Mouse (Mus musculus) intestine, embryonic 16.5 days (tissue): ENCODE measurements around the gene Gpatch2. TPM values are rescaled to one million over a fixed set of nuclear protein-coding genes. Genes with fewer than 3 reads are reported as not detected.

Experiments
- ATAC-seq: fragments of 200-750 bp; cut with Nextera tagmentation; 2 replicates; pipeline ENCODE4 v1.8.0; 2017; ENCODE audit warnings: moderate TSS enrichment, moderate library complexity
- H3K27ac ChIP-seq: fragments of 300-500 bp; sonication (generic); 2 replicates; pipeline ENCODE4 v1.5.1; 2014; ENCODE audit warnings: mild to moderate bottlenecking, low read length
- H3K27me3 ChIP-seq: fragments of 300-500 bp; sonication (generic); replicated peaks from 2 replicates; pipeline ENCODE4 v1.6.1; 2014; ENCODE audit warnings: low read length, control low read depth, mixed read lengths; ENCODE audit not compliant: control insufficient read depth, insufficient read depth
- H3K36me3 ChIP-seq: fragments of 300-500 bp; sonication (generic); 2 replicates; pipeline ENCODE4 v1.6.1; 2014; ENCODE audit warnings: low read length, control low read depth; ENCODE audit not compliant: control insufficient read depth, insufficient read depth
- H3K4me1 ChIP-seq: fragments of 300-500 bp; sonication (generic); 2 replicates; pipeline ENCODE4 v1.6.1; 2014; ENCODE audit warnings: low read length, control low read depth, mixed read lengths; ENCODE audit not compliant: control insufficient read depth, insufficient read depth
- H3K4me2 ChIP-seq: fragments of 300-500 bp; sonication (generic); 2 replicates; pipeline ENCODE4 v1.6.1; 2014; ENCODE audit warnings: low read depth, low read length, control low read depth
- H3K4me3 ChIP-seq: fragments of 300-500 bp; sonication (generic); 2 replicates; pipeline ENCODE4 v1.5.1; 2014; ENCODE audit warnings: mild to moderate bottlenecking, low read length
- H3K9ac ChIP-seq: fragments of 300-500 bp; sonication (generic); 2 replicates; pipeline ENCODE4 v1.6.1; 2014; ENCODE audit warnings: low read depth, low read length
- H3K9me3 ChIP-seq: fragments of 300-500 bp; sonication (generic); 2 replicates; pipeline ENCODE4 v1.6.1; 2016; ENCODE audit warnings: low read length, control low read depth; ENCODE audit not compliant: control insufficient read depth
- WGBS: fragments of 180-500 bp; shearing (Covaris S2); extraction: QIAGEN DNeasy Blood & Tissue Kit; methylation state at CpG from one replicate; pipeline ENCODE4 v1.1.7; 2014; 5-methylcytosine and 5-hydroxymethylcytosine counted together
- polyA plus RNA-seq: library from polyadenylated mRNA; unstranded; fragments of >200 nt; fragmentation: Nextera tagmentation; extraction: Ambion mirVana; gene quantifications from 2 replicates; pipeline ENCODE4 v1.2.1, GENCODE M21; 2015

Gene Gpatch2
- polyA plus RNA-seq, 1 experiment from 2014 or later = 16.5 TPM

- Histone ChIP-seq H3K27me3 (no peaks in the 10 kb centered on the region), H3K4me3 (no peak overlapping the region), H3K27ac (no peak overlapping the region), H3K9me3 (no peaks in the 10 kb centered on the region), H3K4me1 (peaks cover 3% of the 10 kb centered on the region; the same call in 1 of the 2 replicates), H3K4me2 (no peak overlapping the region), H3K36me3 (no peaks in the 10 kb centered on the region), H3K9ac (no peak overlapping the region)
- WGBS = 79% methylated on average over 3 of the region's 3 CpGs
- no peak for ATAC-seq
These were observed 77.9 kb downstream of the Gpatch2 start for GRCm38 (mm10) chr1:187293233-187293632.

- no peak for ATAC-seq
- no peak overlapping the region for H3K9ac ChIP-seq
- no peaks in the 10 kb centered on the region for H3K36me3 ChIP-seq
- no peaks in the 10 kb centered on the region for H3K9me3 ChIP-seq
- no peak overlapping the region for H3K4me3 ChIP-seq
- WGBS = 76% methylated on average over 5 of the region's 5 CpGs
- peaks cover 3% of the 10 kb centered on the region; the same call in 1 of the 2 replicates for H3K4me1 ChIP-seq
- no peaks in the 10 kb centered on the region for H3K27me3 ChIP-seq
- H3K4me2 ChIP-seq = no peak overlapping the region
- no peak overlapping the region for H3K27ac ChIP-seq
These were observed 79.2 kb downstream of the Gpatch2 start for GRCm38 (mm10) chr1:187294522-187294921.

- H3K27me3 ChIP-seq = no peaks in the 10 kb centered on the region
- no peak overlapping the region for H3K9ac ChIP-seq
- WGBS = 93% methylated on average over 6 of the region's 6 CpGs
- no peaks in the 10 kb centered on the region for H3K9me3 ChIP-seq
- H3K4me1 ChIP-seq = peaks cover 3% of the 10 kb centered on the region; the same call in 1 of the 2 replicates
- no peak overlapping the region for H3K27ac ChIP-seq
- no peak overlapping the region for H3K4me2 ChIP-seq
- no peaks in the 10 kb centered on the region for H3K36me3 ChIP-seq
- H3K4me3 ChIP-seq = no peak overlapping the region
- no peak for ATAC-seq
These were observed 79.8 kb downstream of the Gpatch2 start for GRCm38 (mm10) chr1:187295038-187295559.

DNA sequence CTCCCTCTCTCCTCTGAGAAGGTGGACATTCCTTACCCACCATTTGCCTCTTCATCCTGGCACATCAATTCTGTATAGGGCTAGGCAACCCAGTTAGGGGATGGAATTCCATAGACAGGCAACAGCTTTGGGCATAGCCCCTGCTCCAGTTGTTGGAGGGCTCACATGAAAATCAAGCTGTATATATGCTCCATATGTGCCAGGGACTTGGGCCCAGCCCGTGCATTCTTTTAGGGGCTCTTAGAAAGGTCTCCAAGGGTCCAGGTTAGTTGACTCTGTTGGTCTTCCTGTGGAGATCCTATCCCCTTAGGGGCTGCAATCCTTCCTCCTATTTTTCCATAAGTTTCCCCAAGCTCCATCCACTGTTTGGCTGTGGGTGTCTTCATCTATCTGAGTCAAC, 80.4 kb downstream of the Gpatch2 start:
- Histone ChIP-seq H3K4me2 (no peak overlapping the region), H3K27me3 (no peaks in the 10 kb centered on the region), H3K4me1 (peaks cover 7% of the 10 kb centered on the region), H3K4me3 (no peak overlapping the region), H3K36me3 (no peaks in the 10 kb centered on the region), H3K27ac (no peak overlapping the region), H3K9ac (no peak overlapping the region), H3K9me3 (no peaks in the 10 kb centered on the region)
- 81% methylated on average over 1 of the region's 1 CpGs for WGBS
- ATAC-seq = no peak

- peaks cover 5% of the 10 kb centered on the region for H3K4me1 ChIP-seq
- H3K4me2 ChIP-seq = no peak overlapping the region
- no peaks in the 10 kb centered on the region for H3K36me3 ChIP-seq
- H3K9ac ChIP-seq = no peak overlapping the region
- 42% methylated on average over 4 of the region's 4 CpGs for WGBS
- no peaks in the 10 kb centered on the region for H3K9me3 ChIP-seq
- H3K27ac ChIP-seq = no peak overlapping the region
- H3K4me3 ChIP-seq = no peak overlapping the region
- peak; percentile 74 for ATAC-seq
- no peaks in the 10 kb centered on the region for H3K27me3 ChIP-seq
These were observed 83.9 kb downstream of the Gpatch2 start for GRCm38 (mm10) chr1:187299236-187299635.

DNA sequence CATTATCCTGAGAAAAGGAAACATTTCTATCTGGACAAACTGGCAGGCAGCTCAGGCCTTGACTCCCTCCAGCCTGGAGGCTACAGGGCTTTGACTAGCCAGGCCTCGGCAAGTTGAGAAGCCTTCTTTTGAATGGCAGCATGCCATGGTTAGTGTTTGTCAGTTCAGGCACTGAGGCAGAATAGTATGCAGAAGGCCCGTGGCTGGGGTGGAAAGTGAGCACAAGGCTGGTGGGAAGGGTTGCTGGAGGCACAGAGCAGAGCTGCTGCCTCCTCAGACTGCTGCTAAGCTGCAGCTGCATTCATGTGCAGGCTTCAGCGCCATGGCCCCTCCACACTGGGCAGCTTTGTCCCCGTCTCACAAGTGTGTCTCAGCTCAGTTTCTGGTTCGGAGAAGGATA, 85.3 kb downstream of the Gpatch2 start:
- peak overlapping the region; percentile 23; the same call in 1 of the 2 replicates for H3K27ac ChIP-seq
- no peaks in the 10 kb centered on the region for H3K36me3 ChIP-seq
- 0 out of 2 replicates have a peak, but pooled peaks have one; percentile 40 for ATAC-seq
- H3K9me3 ChIP-seq = no peaks in the 10 kb centered on the region
- H3K4me1 ChIP-seq = peaks cover 5% of the 10 kb centered on the region
- no peak overlapping the region for H3K4me3 ChIP-seq
- WGBS = 51% methylated on average over 5 of the region's 5 CpGs
- H3K4me2 ChIP-seq = no peak overlapping the region
- no peaks in the 10 kb centered on the region for H3K27me3 ChIP-seq
- no peak overlapping the region for H3K9ac ChIP-seq

DNA sequence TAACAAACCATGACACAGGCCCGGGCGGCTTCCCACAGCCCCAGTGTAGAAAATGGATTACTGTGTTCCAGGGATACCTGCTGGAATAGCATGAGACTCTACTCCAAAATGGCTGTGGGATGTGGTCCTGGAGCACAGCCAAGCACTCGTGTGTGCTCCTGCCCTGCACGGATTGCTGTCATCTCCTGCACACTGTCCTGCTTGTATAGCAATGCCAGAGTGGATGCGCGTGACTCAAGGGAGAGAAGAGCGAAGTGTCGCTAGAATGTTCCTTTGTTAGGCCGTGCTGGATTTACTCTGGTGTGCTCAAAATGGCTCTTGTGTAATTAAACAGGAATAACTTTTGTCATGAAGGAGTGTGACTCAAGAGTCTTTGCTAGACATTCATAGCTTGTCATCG, 87.9 kb downstream of the Gpatch2 start:
- ATAC-seq = no peak
- peaks cover 5% of the 10 kb centered on the region for H3K4me1 ChIP-seq
- H3K36me3 ChIP-seq = no peaks in the 10 kb centered on the region
- H3K4me2 ChIP-seq = no peak overlapping the region
- no peaks in the 10 kb centered on the region for H3K9me3 ChIP-seq
- WGBS = 87% methylated on average over 10 of the region's 10 CpGs
- no peak overlapping the region for H3K4me3 ChIP-seq
- H3K27me3 ChIP-seq = no peaks in the 10 kb centered on the region
- no peak overlapping the region for H3K9ac ChIP-seq
- H3K27ac ChIP-seq = no peak overlapping the region

DNA sequence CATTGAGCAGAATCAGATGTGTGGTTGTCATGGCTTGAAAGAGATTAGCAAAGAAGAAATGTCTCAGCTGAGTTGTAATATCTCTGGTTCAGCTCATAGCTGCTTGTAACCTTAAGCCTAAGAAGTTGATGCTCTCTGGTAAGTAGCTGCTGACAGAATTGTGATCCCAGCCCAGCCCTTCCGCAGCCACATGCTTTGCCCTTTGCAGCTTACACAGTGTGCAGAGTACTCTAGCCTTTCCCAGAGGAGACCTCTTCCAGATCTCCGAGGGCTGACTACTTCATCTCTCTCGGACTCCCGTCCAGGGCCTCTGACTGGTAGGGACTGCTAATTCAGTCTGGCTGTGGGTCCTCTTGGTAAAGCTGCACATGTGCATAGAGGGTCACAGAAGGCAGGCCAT, 92.0 kb downstream of the Gpatch2 start:
- H3K9ac ChIP-seq = no peak overlapping the region
- H3K4me3 ChIP-seq = no peak overlapping the region
- H3K27me3 ChIP-seq = no peaks in the 10 kb centered on the region
- H3K36me3 ChIP-seq = no peaks in the 10 kb centered on the region
- no peaks in the 10 kb centered on the region for H3K9me3 ChIP-seq
- H3K4me1 ChIP-seq = no peaks in the 10 kb centered on the region
- no peak overlapping the region for H3K27ac ChIP-seq
- 94% methylated on average over 4 of the region's 4 CpGs for WGBS
- no peak overlapping the region for H3K4me2 ChIP-seq
- no peak for ATAC-seq

GRCm38 (mm10) chr1:187308523-187308922, 93.2 kb downstream of the Gpatch2 start:
- no peaks in the 10 kb centered on the region for H3K36me3 ChIP-seq
- ATAC-seq = no peak
- H3K9ac ChIP-seq = no peak overlapping the region
- no peaks in the 10 kb centered on the region for H3K9me3 ChIP-seq
- H3K4me1 ChIP-seq = no peaks in the 10 kb centered on the region
- no peak overlapping the region for H3K4me3 ChIP-seq
- no peak overlapping the region for H3K4me2 ChIP-seq
- no peaks in the 10 kb centered on the region for H3K27me3 ChIP-seq
- no peak overlapping the region for H3K27ac ChIP-seq
- 65% methylated on average over 2 of the region's 2 CpGs for WGBS

DNA sequence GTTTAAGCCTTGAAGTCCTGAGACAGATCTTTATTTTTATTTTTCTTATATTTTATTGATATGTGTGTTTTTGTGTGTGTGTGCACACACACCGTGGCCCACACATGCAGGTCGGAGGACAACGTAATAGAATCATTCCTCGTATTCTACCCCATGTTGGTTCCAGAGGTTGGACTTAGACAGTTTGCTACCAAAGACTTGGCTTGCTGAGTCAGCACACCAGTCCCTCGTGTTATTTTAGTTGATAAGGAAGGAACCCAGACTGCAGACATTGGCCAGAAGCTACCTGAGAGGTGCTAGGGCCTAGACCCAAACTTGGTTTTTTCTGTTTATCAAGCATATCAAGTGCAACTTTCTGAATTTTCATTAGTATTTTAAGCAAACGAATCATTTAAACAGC, 95.8 kb downstream of the Gpatch2 start:
- WGBS = 85% methylated on average over 6 of the region's 6 CpGs
- H3K27ac ChIP-seq = no peak overlapping the region
- no peak for ATAC-seq

More for the DNA sequence above, 95.8 kb downstream of the Gpatch2 start:
- H3K4me1 ChIP-seq = 0 out of 2 replicates have a peak, but pooled peaks cover 2% of the 10 kb centered on the region
- no peaks in the 10 kb centered on the region for H3K9me3 ChIP-seq
- H3K4me2 ChIP-seq = no peak overlapping the region
- no peak overlapping the region for H3K9ac ChIP-seq
- H3K36me3 ChIP-seq = no peaks in the 10 kb centered on the region
- no peak overlapping the region for H3K4me3 ChIP-seq
- H3K27me3 ChIP-seq = no peaks in the 10 kb centered on the region
